Mouse (Mus musculus) ES-E14 (cell line): ENCODE results near the gene Rtl8b. TPM values are rescaled to one million over a fixed set of nuclear protein-coding genes. Genes with fewer than 3 reads are reported as not detected.
A peak's percentile ranks its signal among the peaks of the same experiment; 100 is the strongest.

ENCODE experiments used
- DNase-seq: peaks from one replicate; pipeline ENCODE4 v3.0.0-alpha.2; 2013; ENCODE audit warnings: low read depth, low spot score
- H3K27ac ChIP-seq: 2 replicates; pipeline ENCODE4 v1.5.1; 2012; ENCODE audit warnings: low read depth, mild to moderate bottlenecking, low read length, moderate library complexity, mixed read lengths; ENCODE audit not compliant: poor library complexity, insufficient read depth, severe bottlenecking
- H3K36me3 ChIP-seq: 2 replicates; pipeline ENCODE4 v1.6.1; 2012; ENCODE audit warnings: mild to moderate bottlenecking, low read length, moderate library complexity, mixed read lengths; ENCODE audit not compliant: control insufficient read depth, poor library complexity, insufficient read depth, severe bottlenecking
- H3K4me1 ChIP-seq, 2 experiments: fragments of 150-350 bp in 1 of 2; sonication (generic) in 1 of 2; 2 replicates each; pipeline ENCODE4 v1.6.1; 2012; ENCODE audit warnings: low read length in 2 of 2, mild to moderate bottlenecking in 1 of 2, mixed read lengths in 1 of 2; ENCODE audit not compliant: control insufficient read depth in 2 of 2, insufficient read depth in 2 of 2, poor library complexity in 1 of 2
- H3K4me3 ChIP-seq, 2 experiments: fragments of 150-350 bp in 1 of 2; sonication (generic) in 1 of 2; 2 replicates each; pipeline ENCODE4 v1.5.1; 2012; ENCODE audit warnings: low read length in 2 of 2, low read depth in 1 of 2, mild to moderate bottlenecking in 1 of 2, mixed read lengths in 1 of 2; ENCODE audit not compliant: insufficient read depth in 1 of 2, poor library complexity in 1 of 2, severe bottlenecking in 1 of 2
- H3K9ac ChIP-seq: 2 replicates; pipeline ENCODE4 v1.6.1; 2012; ENCODE audit warnings: low read depth, mild to moderate bottlenecking, low read length, mixed read lengths; ENCODE audit not compliant: poor library complexity, insufficient read depth, severe bottlenecking
- H3K9me3 ChIP-seq: fragments of 150-350 bp; sonication (generic); 2 replicates; pipeline ENCODE4 v1.6.1; 2012; ENCODE audit warnings: low read depth, mild to moderate bottlenecking, low read length; ENCODE audit not compliant: control insufficient read depth, insufficient read depth
- CHD2 ChIP-seq: IDR thresholded peaks from 2 replicates; pipeline ENCODE4 v1.6.1; 2014; ENCODE audit warnings: mild to moderate bottlenecking, low read depth, low read length, inconsistent platforms
- HCFC1 ChIP-seq: IDR thresholded peaks from 2 replicates; pipeline ENCODE4 v1.6.1; 2012; ENCODE audit warnings: low read length, inconsistent platforms, borderline replicate concordance; ENCODE audit not compliant: insufficient read depth
- MAFK ChIP-seq: IDR thresholded peaks from 2 replicates; pipeline ENCODE4 v1.6.1; 2014; ENCODE audit warnings: mild to moderate bottlenecking, low read depth, low read length, inconsistent platforms; ENCODE audit not compliant: insufficient read depth
- ZC3H11A ChIP-seq: IDR thresholded peaks from 2 replicates; pipeline ENCODE4 v1.6.1; 2012; ENCODE audit warnings: low read depth, mild to moderate bottlenecking, inconsistent platforms, low read length, borderline replicate concordance
- ZNF384 ChIP-seq: IDR thresholded peaks from 2 replicates; pipeline ENCODE4 v1.6.1; 2012; ENCODE audit warnings: low read depth, low read length, inconsistent platforms
- in situ Hi-C, 2 experiments: fragments of 600-800 bp; cut with MboI; formaldehyde crosslinking; loops; one replicate each; pipeline ENCODE4 v1.15.1; 2025; ENCODE audit warnings: low sequenced_read_pairs in 2 of 2, inconsistent platforms in 1 of 2; ENCODE audit not compliant: unreplicated experiment in 2 of 2
- total RNA-seq: library from RNA; depleted of rRNA; stranded (reverse); fragments of 300-350 nt; gene quantifications from 2 replicates; pipeline ENCODE4 v1.2.3, GENCODE M21; 2012; rRNA removed

Gene Rtl8b
- total RNA-seq: 6.5 and 11.7 TPM in 2 replicates

- no peak within 1 kb of the TSS for H3K27ac ChIP-seq
- no peaks in the 10 kb centered on the region for H3K9me3 ChIP-seq
- H3K4me3 ChIP-seq: peak within 1 kb of the TSS in 1 of 2 experiments; percentile 16; a peak in 1 of 4 replicates
- no peak for TF ChIP-seq ZC3H11A
- TF ChIP-seq ZNF384: peak; percentile 71; the same call in 1 of the 2 replicates
- H3K36me3 ChIP-seq: no peaks in the 10 kb centered on the region
- no peak within 1 kb of the TSS for H3K9ac ChIP-seq
- in situ Hi-C loops: no loop called here
- no peaks in the 10 kb centered on the region for H3K4me1 ChIP-seq
- peak; percentile 34 for DNase-seq
Measured at GRCm38 (mm10) chrX:53670294-53670693, at the start of gene Rtl8b. Gene Rtl8b, minus strand, starts transcription at chrX:53670408.

GRCm38 (mm10) chrX:53716323-53717182 lies 46.3 kb upstream of the Rtl8b start:
- TF ChIP-seq ZNF384 (no peak), HCFC1 (no peak), ZC3H11A (no peak), MAFK (no peak), CHD2 (no peak)
- Histone ChIP-seq H3K4me1 (no peaks in the 10 kb centered on the region; a peak in 1 of 4 replicates), H3K9me3 (no peaks in the 10 kb centered on the region), H3K9ac (peak overlapping the region; percentile 62; the same call in 1 of the 2 replicates), H3K36me3 (no peaks in the 10 kb centered on the region), H3K27ac (no peak overlapping the region), H3K4me3 (peak overlapping the region in 1 of 2 experiments; percentile 46; a peak in 2 of 4 replicates)
- peak; percentile 59 for DNase-seq
- in situ Hi-C loops: no loop called here

- no peaks in the 10 kb centered on the region; a peak in 1 of 4 replicates for H3K4me1 ChIP-seq
- TF ChIP-seq MAFK (no peak), ZNF384 (no peak), HCFC1 (no peak), CHD2 (no peak), ZC3H11A (no peak)
- peak overlapping the region in 1 of 2 experiments; percentile 46; a peak in 1 of 4 replicates for H3K4me3 ChIP-seq
- H3K36me3 ChIP-seq: no peaks in the 10 kb centered on the region
- in situ Hi-C loops: no loop called here
- DNase-seq: no peak
- no peaks in the 10 kb centered on the region for H3K9me3 ChIP-seq
- no peak overlapping the region for H3K27ac ChIP-seq
- H3K9ac ChIP-seq: peak overlapping the region; percentile 62; the same call in 1 of the 2 replicates
Measured at GRCm38 (mm10) chrX:53715942-53716322, 45.7 kb upstream of the Rtl8b start.

- TF ChIP-seq ZC3H11A (no peak), MAFK (no peak), HCFC1 (no peak), CHD2 (no peak), ZNF384 (no peak)
- in situ Hi-C loops: no loop called here
- H3K27ac ChIP-seq: no peak overlapping the region
Measured at GRCm38 (mm10) chrX:53702673-53703072, 32.5 kb upstream of the Rtl8b start.

More at GRCm38 (mm10) chrX:53702673-53703072, 32.5 kb upstream of the Rtl8b start:
- Histone ChIP-seq H3K36me3 (no peaks in the 10 kb centered on the region), H3K4me3 (no peak overlapping the region), H3K9ac (no peak overlapping the region), H3K4me1 (no peaks in the 10 kb centered on the region), H3K9me3 (no peaks in the 10 kb centered on the region)
- no peak for DNase-seq
